11 mouse cellular contexts compared by ENCODE assay signal in genomic region chr6:108606231-108606630, GRCm38 (mm10). TPM values are rescaled to one million over a fixed set of nuclear protein-coding genes. Genes with fewer than 3 reads are reported as not detected.
DNase-seq lines count a peak whose midpoint lies in the region; ATAC-seq and TF ChIP-seq lines count a peak whose summit lies in the region.
"Had no signal": no experiment of that assay in that cellular context is flagged by ENCODE, and none has a peak within 500 bp of the region (broad histone marks: within the 10 kb centered on the region; RNA-seq: fewer than 3 reads in every experiment).

No protein-coding gene starts in this region.

- H3K9me3 ChIP-seq in hindbrain, postnatal 0 days (ENCODE audit: low read length): no peaks in the 10 kb centered on the region
- no peaks in the 10 kb centered on the region for H3K9me3 ChIP-seq in hindbrain, embryonic 13.5 days
- no peaks in the 10 kb centered on the region for H3K9me3 ChIP-seq in forebrain, embryonic 13.5 days (replicated peaks)
- no peaks in the 10 kb centered on the region for H3K9me3 ChIP-seq in midbrain, embryonic 15.5 days
- H3K9me3 ChIP-seq: heart, embryonic 15.5 days had no signal

- H3K27me3 ChIP-seq in hindbrain, postnatal 0 days (ENCODE audit: insufficient read depth, low read length): no peaks in the 10 kb centered on the region
- no peaks in the 10 kb centered on the region for H3K27me3 ChIP-seq in hindbrain, embryonic 13.5 days
- H3K27me3 ChIP-seq in cerebellum, adult 2 months (ENCODE audit: control insufficient read depth, insufficient read depth, low read length): no peaks in the 10 kb centered on the region
- no peaks in the 10 kb centered on the region for H3K27me3 ChIP-seq in forebrain, embryonic 13.5 days
- no peaks in the 10 kb centered on the region for H3K27me3 ChIP-seq in midbrain, embryonic 15.5 days (replicated peaks)
- H3K27me3 ChIP-seq: CH12.LX; heart, embryonic 15.5 days had no signal

- H3K27ac ChIP-seq in hindbrain, postnatal 0 days: no peak overlapping the region
- no peak overlapping the region for H3K27ac ChIP-seq in hindbrain, embryonic 13.5 days
- H3K27ac ChIP-seq in cerebellum, adult 2 months (ENCODE audit: insufficient read depth, low read length): no peak overlapping the region
- H3K27ac ChIP-seq in forebrain, embryonic 13.5 days: no peak overlapping the region
- H3K27ac ChIP-seq in midbrain, embryonic 15.5 days: no peak overlapping the region
- H3K27ac ChIP-seq: heart, embryonic 15.5 days; macrophage had no signal

- no peak for TF ChIP-seq POLR2A in cerebellum, adult 2 months (IDR thresholded peaks at IDR 0.05; ENCODE audit: borderline replicate concordance, insufficient read depth, low read length)

- no peaks in the 10 kb centered on the region for H3K36me3 ChIP-seq in hindbrain, postnatal 0 days (ENCODE audit: insufficient read depth, low read length)
- H3K36me3 ChIP-seq in hindbrain, embryonic 13.5 days: no peaks in the 10 kb centered on the region
- no peaks in the 10 kb centered on the region for H3K36me3 ChIP-seq in forebrain, embryonic 13.5 days (ENCODE audit: poor library complexity, severe bottlenecking)
- H3K36me3 ChIP-seq in midbrain, embryonic 15.5 days (replicated peaks): no peaks in the 10 kb centered on the region
- H3K36me3 ChIP-seq: heart, embryonic 15.5 days had no signal

- ATAC-seq in hindbrain, postnatal 0 days: no peak
- ATAC-seq in hindbrain, embryonic 13.5 days (ENCODE audit: low FRiP score): no peak
- no peak for ATAC-seq in forebrain, embryonic 13.5 days
- ATAC-seq in midbrain, embryonic 15.5 days (replicated peaks): no peak

- no peaks in the 10 kb centered on the region for H3K4me1 ChIP-seq in hindbrain, postnatal 0 days (ENCODE audit: insufficient read depth, low read length)
- H3K4me1 ChIP-seq in hindbrain, embryonic 13.5 days (replicated peaks): no peaks in the 10 kb centered on the region
- no peaks in the 10 kb centered on the region for H3K4me1 ChIP-seq in cerebellum, adult 2 months (ENCODE audit: control insufficient read depth, insufficient read depth, low read length)
- H3K4me1 ChIP-seq in forebrain, embryonic 13.5 days: no peaks in the 10 kb centered on the region
- no peaks in the 10 kb centered on the region for H3K4me1 ChIP-seq in midbrain, embryonic 15.5 days

- H3K9ac ChIP-seq in hindbrain, postnatal 0 days (replicated peaks; ENCODE audit: low read length): no peak overlapping the region
- no peak overlapping the region for H3K9ac ChIP-seq in hindbrain, embryonic 13.5 days
- H3K9ac ChIP-seq in forebrain, embryonic 13.5 days: no peak overlapping the region
- no peak overlapping the region for H3K9ac ChIP-seq in midbrain, embryonic 15.5 days
- H3K9ac ChIP-seq: heart, embryonic 15.5 days had no signal

- no peak overlapping the region for H3K4me3 ChIP-seq in hindbrain, postnatal 0 days (ENCODE audit: low read length)
- no peak overlapping the region for H3K4me3 ChIP-seq in hindbrain, embryonic 13.5 days
- H3K4me3 ChIP-seq in cerebellum, adult 2 months (replicated peaks; ENCODE audit: insufficient read depth, low read depth, low read length): no peak overlapping the region
- H3K4me3 ChIP-seq in forebrain, embryonic 13.5 days: no peak overlapping the region
- no peak overlapping the region for H3K4me3 ChIP-seq in midbrain, embryonic 15.5 days
- H3K4me3 ChIP-seq: heart, embryonic 15.5 days had no signal

- TF ChIP-seq CTCF in hindbrain, postnatal 0 days (IDR thresholded peaks at IDR 0.05; ENCODE audit: low read depth): no peak
- no peak for TF ChIP-seq CTCF in cerebellum, adult 2 months (IDR thresholded peaks at IDR 0.05; ENCODE audit: borderline replicate concordance, insufficient read depth, low read depth, low read length)

- DNase-seq in hindbrain, postnatal 0 days (ENCODE audit: low spot score): peak; percentile 31
- DNase-seq in cerebellum, adult 2 months: peak; percentile 39 to 42
- peak; percentile 87 for DNase-seq in kidney, adult 9 months
- peak; percentile 47 for DNase-seq in lung, postnatal 10 days
- DNase-seq in neural tube, embryonic 10.5 days (ENCODE audit: extremely low spot score, low spot score): no peak

- no peak overlapping the region for H3K4me2 ChIP-seq in hindbrain, postnatal 0 days (ENCODE audit: low read depth, low read length)
- H3K4me2 ChIP-seq in hindbrain, embryonic 13.5 days: no peak overlapping the region
- no peak overlapping the region for H3K4me2 ChIP-seq in forebrain, embryonic 13.5 days
- no peak overlapping the region for H3K4me2 ChIP-seq in midbrain, embryonic 15.5 days
- H3K4me2 ChIP-seq: heart, embryonic 15.5 days had no signal

- WGBS in hindbrain, postnatal 0 days: 65% methylated on average over 8 of the region's 8 CpGs
- WGBS in hindbrain, embryonic 13.5 days: 89% methylated on average over 8 of the region's 8 CpGs
- 39% methylated on average over 8 of the region's 8 CpGs for WGBS in cerebellum, adult 2 months
- WGBS in forebrain, embryonic 13.5 days: 91% methylated on average over 8 of the region's 8 CpGs
- WGBS in midbrain, embryonic 15.5 days: 82% methylated on average over 8 of the region's 8 CpGs

RNA-seq across cellular contexts. Expression of gene Bhlhe40, which starts 54.2 kb away (rescaled TPM):
- total RNA-seq in hindbrain, postnatal 0 days (2014; rRNA removed): 3.8 and 7.7 TPM in 2 replicates
- 6.0 and 6.4 TPM in 2 replicates for polyA plus RNA-seq in hindbrain, postnatal 0 days (2015; fragmentation: Nextera tagmentation; extraction: Ambion mirVana)
- 3.0 and 3.4 TPM in 2 replicates for polyA plus RNA-seq in hindbrain, embryonic 13.5 days (2015; fragmentation: Nextera tagmentation; extraction: Ambion mirVana)
- 44.3 and 49.0 TPM in 2 replicates for polyA plus RNA-seq in cerebellum, adult 2 months (2012; rRNA removed)
- 6.8 and 8.1 TPM in 2 replicates for polyA plus RNA-seq in forebrain, embryonic 13.5 days (2015; fragmentation: Nextera tagmentation; extraction: Ambion mirVana)
- 5.3 TPM in 2 replicates for polyA plus RNA-seq in midbrain, embryonic 15.5 days (2015; fragmentation: Nextera tagmentation; extraction: Ambion mirVana)
